Mouse (Mus musculus) kidney, embryonic 16.5 days (tissue): ENCODE measurements around the gene Fermt2. TPM values are rescaled to one million over a fixed set of nuclear protein-coding genes. Genes with fewer than 3 reads are reported as not detected.

Experiments used
- ATAC-seq: fragments of 200-750 bp; cut with Nextera tagmentation; 2 replicates; pipeline ENCODE4 v1.8.0; 2017; ENCODE audit warnings: moderate TSS enrichment; ENCODE audit not compliant: low FRiP score, low TSS enrichment
- H3K27ac ChIP-seq: fragments of 300-500 bp; sonication (generic); 2 replicates; pipeline ENCODE4 v1.5.1; 2014; ENCODE audit warnings: low read length
- H3K27me3 ChIP-seq: fragments of 300-500 bp; sonication (generic); 2 replicates; pipeline ENCODE4 v1.6.1; 2014; ENCODE audit warnings: low read length, control low read depth, mixed read lengths; ENCODE audit not compliant: insufficient read depth
- H3K36me3 ChIP-seq: fragments of 300-500 bp; sonication (generic); 2 replicates; pipeline ENCODE4 v1.6.1; 2014; ENCODE audit warnings: low read length, control low read depth, mixed read lengths; ENCODE audit not compliant: insufficient read depth
- H3K4me1 ChIP-seq: fragments of 300-500 bp; sonication (generic); 2 replicates; pipeline ENCODE4 v1.6.1; 2014; ENCODE audit warnings: low read length, control low read depth, mixed read lengths; ENCODE audit not compliant: insufficient read depth
- H3K4me2 ChIP-seq: fragments of 300-500 bp; sonication (generic); replicated peaks from 2 replicates; pipeline ENCODE4 v1.6.1; 2014; ENCODE audit warnings: low read depth, low read length
- H3K4me3 ChIP-seq: fragments of 300-500 bp; sonication (generic); 2 replicates; pipeline ENCODE4 v1.5.1; 2014; ENCODE audit warnings: mild to moderate bottlenecking, low read length
- H3K9ac ChIP-seq: fragments of 300-500 bp; sonication (generic); replicated peaks from 2 replicates; pipeline ENCODE4 v1.6.1; 2014; ENCODE audit warnings: low read length
- H3K9me3 ChIP-seq: fragments of 300-500 bp; sonication (generic); 2 replicates; pipeline ENCODE4 v1.6.1; 2016; ENCODE audit warnings: low read length, control low read depth
- WGBS: fragments of 180-500 bp; shearing (Covaris S2); extraction: QIAGEN DNeasy Blood & Tissue Kit; methylation state at CpG from one replicate; pipeline ENCODE4 v1.1.7; 2014; 5-methylcytosine and 5-hydroxymethylcytosine counted together
- polyA plus RNA-seq: library from polyadenylated mRNA; unstranded; fragments of >200 nt; fragmentation: Nextera tagmentation; extraction: Ambion mirVana; gene quantifications from 2 replicates; pipeline ENCODE4 v1.2.1, GENCODE M21; 2015

Gene Fermt2
- polyA plus RNA-seq, result 164 and 176 TPM in 2 replicates

- under 1% methylated on average over 51 of the region's 126 CpGs for WGBS
Measured at GRCm38 (mm10) chr14:45529411-45530363, at the start of gene Fermt2. Fermt2 (minus strand) TSS chr14:45530118.

GRCm38 (mm10) chr14:45566066-45566937, 36.4 kb upstream of the Fermt2 start:
- ATAC-seq, result no peak; the same call in 1 of the 2 replicates
- H3K4me1 ChIP-seq, result peaks cover 15% of the 10 kb centered on the region
- WGBS, result 21% methylated on average over 24 of the region's 33 CpGs
- H3K36me3 ChIP-seq, result no peaks in the 10 kb centered on the region
- no peaks in the 10 kb centered on the region for H3K9me3 ChIP-seq
- H3K27ac ChIP-seq, result peak overlapping the region; percentile 32; the same call in 1 of the 2 replicates
- H3K27me3 ChIP-seq, result no peaks in the 10 kb centered on the region
- peak overlapping the region; percentile 59 for H3K9ac ChIP-seq
- H3K4me2 ChIP-seq, result peak overlapping the region; percentile 67
- peak overlapping the region; percentile 41 for H3K4me3 ChIP-seq

More at GRCm38 (mm10) chr14:45529411-45530363, at the start of gene Fermt2:
- Histone ChIP-seq H3K4me3 (peak within 1 kb of the TSS; percentile 90), H3K4me1 (peaks cover 28% of the 10 kb centered on the region), H3K9me3 (no peaks in the 10 kb centered on the region), H3K27me3 (no peaks in the 10 kb centered on the region), H3K27ac (peak within 1 kb of the TSS; percentile 98), H3K4me2 (peak within 1 kb of the TSS; percentile 83), H3K9ac (peak within 1 kb of the TSS; percentile 93), H3K36me3 (no peaks in the 10 kb centered on the region)
- ATAC-seq, result peak; percentile 95

GRCm38 (mm10) chr14:45565216-45566065, 35.5 kb upstream of the Fermt2 start:
- Histone ChIP-seq H3K36me3 (no peaks in the 10 kb centered on the region), H3K9me3 (no peaks in the 10 kb centered on the region), H3K27me3 (no peaks in the 10 kb centered on the region), H3K4me2 (peak overlapping the region; percentile 67), H3K9ac (peak overlapping the region; percentile 59), H3K27ac (peak overlapping the region; percentile 42; the same call in 1 of the 2 replicates), H3K4me1 (peaks cover 15% of the 10 kb centered on the region), H3K4me3 (peak overlapping the region; percentile 19)
- peak; percentile 83 for ATAC-seq
- 8% methylated on average over 20 of the region's 20 CpGs for WGBS

GRCm38 (mm10) chr14:45563577-45563976, 33.7 kb upstream of the Fermt2 start:
- Histone ChIP-seq H3K36me3 (no peaks in the 10 kb centered on the region), H3K4me1 (peaks cover 15% of the 10 kb centered on the region), H3K4me3 (no peak overlapping the region), H3K4me2 (no peak overlapping the region), H3K27ac (no peak overlapping the region), H3K9me3 (no peaks in the 10 kb centered on the region), H3K9ac (no peak overlapping the region), H3K27me3 (no peaks in the 10 kb centered on the region)
- peak; percentile 24; the same call in 1 of the 2 replicates for ATAC-seq
- 90% methylated on average over 1 of the region's 1 CpGs for WGBS

GRCm38 (mm10) chr14:45561681-45562080, 31.8 kb upstream of the Fermt2 start:
- Histone ChIP-seq H3K4me3 (no peak overlapping the region), H3K27me3 (no peaks in the 10 kb centered on the region), H3K36me3 (no peaks in the 10 kb centered on the region), H3K4me2 (no peak overlapping the region), H3K9ac (no peak overlapping the region), H3K9me3 (no peaks in the 10 kb centered on the region), H3K27ac (no peak overlapping the region), H3K4me1 (peaks cover 15% of the 10 kb centered on the region)
- no peak for ATAC-seq
- WGBS, result 61% methylated on average over 6 of the region's 6 CpGs

- Histone ChIP-seq H3K9me3 (no peaks in the 10 kb centered on the region), H3K4me1 (no peaks in the 10 kb centered on the region), H3K9ac (no peak overlapping the region), H3K27ac (no peak overlapping the region), H3K4me2 (no peak overlapping the region), H3K36me3 (no peaks in the 10 kb centered on the region), H3K4me3 (no peak overlapping the region), H3K27me3 (no peaks in the 10 kb centered on the region)
- WGBS, result 96% methylated on average over 1 of the region's 1 CpGs
- ATAC-seq, result no peak
Measured at GRCm38 (mm10) chr14:45559018-45559417, 29.1 kb upstream of the Fermt2 start.

- Histone ChIP-seq H3K27ac (no peak overlapping the region), H3K4me1 (peaks cover 7% of the 10 kb centered on the region; the same call in 1 of the 2 replicates), H3K27me3 (no peaks in the 10 kb centered on the region), H3K9me3 (no peaks in the 10 kb centered on the region), H3K9ac (no peak overlapping the region), H3K36me3 (no peaks in the 10 kb centered on the region), H3K4me3 (no peak overlapping the region), H3K4me2 (no peak overlapping the region)
- 85% methylated on average over 6 of the region's 6 CpGs for WGBS
- ATAC-seq, result no peak
Measured at GRCm38 (mm10) chr14:45554336-45554735, 24.4 kb upstream of the Fermt2 start.

- H3K36me3 ChIP-seq, result no peaks in the 10 kb centered on the region
- no peak overlapping the region for H3K4me3 ChIP-seq
- no peak overlapping the region for H3K27ac ChIP-seq
- no peaks in the 10 kb centered on the region for H3K9me3 ChIP-seq
- no peaks in the 10 kb centered on the region for H3K27me3 ChIP-seq
- H3K9ac ChIP-seq, result no peak overlapping the region
- peaks cover 7% of the 10 kb centered on the region; the same call in 1 of the 2 replicates for H3K4me1 ChIP-seq
- no peak overlapping the region for H3K4me2 ChIP-seq
- WGBS, result 66% methylated on average over 2 of the region's 2 CpGs
- ATAC-seq, result no peak
Measured at GRCm38 (mm10) chr14:45553854-45554253, 23.9 kb upstream of the Fermt2 start.

GRCm38 (mm10) chr14:45552431-45552830, 22.5 kb upstream of the Fermt2 start:
- Histone ChIP-seq H3K4me1 (peaks cover 7% of the 10 kb centered on the region; the same call in 1 of the 2 replicates), H3K9me3 (no peaks in the 10 kb centered on the region), H3K27me3 (no peaks in the 10 kb centered on the region), H3K4me2 (no peak overlapping the region), H3K9ac (no peak overlapping the region), H3K4me3 (no peak overlapping the region), H3K27ac (no peak overlapping the region), H3K36me3 (no peaks in the 10 kb centered on the region)
- no peak for ATAC-seq
- WGBS, result 87% methylated on average over 4 of the region's 4 CpGs
